Mouse (Mus musculus): Measurements from ENCODE around the gene Mpp5. TPM values are rescaled to one million over a fixed set of nuclear protein-coding genes. Genes with fewer than 3 reads are reported as not detected.
A peak's percentile ranks its signal among the peaks of the same experiment; 100 is the strongest.

The Mpp5 gene
- total RNA-seq, 2 experiments from 2014 or later: 19.9 to 20.5 TPM

DNA sequence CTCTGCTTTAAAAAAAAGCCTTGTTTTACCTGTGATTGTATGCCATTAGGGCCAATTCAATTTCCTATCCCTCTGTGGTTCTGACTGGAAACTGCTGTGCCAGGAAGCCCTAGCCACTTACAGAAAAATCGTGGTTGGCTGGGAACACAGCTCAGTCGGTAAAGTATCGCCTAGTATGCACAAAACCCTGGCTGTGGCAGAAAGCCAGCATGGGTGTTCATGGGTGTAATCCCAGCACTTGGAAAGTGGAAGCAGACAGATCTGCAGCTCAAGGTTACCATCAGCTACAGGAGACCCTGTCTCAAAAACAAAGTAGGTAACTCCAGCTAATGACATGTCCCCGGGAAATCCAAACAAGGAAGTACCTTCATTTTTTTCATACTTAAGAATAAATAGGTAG, 91.2 kb downstream of the Mpp5 start:
- no peak for DNase-seq
- intact Hi-C loops (cut with DNase I): no loop called here

DNA sequence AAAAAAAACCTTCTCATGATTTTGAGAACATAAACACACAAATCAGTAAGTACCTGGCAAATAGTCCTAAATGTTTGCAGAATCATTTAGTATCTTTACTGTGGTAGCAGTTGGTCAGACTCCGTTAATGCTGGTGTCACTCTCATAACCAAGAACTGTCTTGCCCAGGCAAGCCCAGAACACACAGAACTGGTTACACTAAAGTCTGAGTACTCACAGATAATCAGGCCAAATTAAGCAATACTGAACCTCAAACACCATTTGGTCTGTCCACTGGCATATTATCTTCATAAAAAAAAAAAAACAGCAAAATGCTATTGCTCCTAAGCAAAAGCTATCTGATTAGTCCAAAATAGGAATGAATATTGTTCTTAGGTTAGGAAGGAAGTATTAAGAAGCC, 93.7 kb downstream of the Mpp5 start:
- no peak for DNase-seq
- intact Hi-C loops (cut with DNase I): no loop called here

- no peak for DNase-seq
- intact Hi-C loops (cut with DNase I): no loop called here
Measured at GRCm38 (mm10) chr12:78848246-78848645, 99.5 kb downstream of the Mpp5 start.

DNA sequence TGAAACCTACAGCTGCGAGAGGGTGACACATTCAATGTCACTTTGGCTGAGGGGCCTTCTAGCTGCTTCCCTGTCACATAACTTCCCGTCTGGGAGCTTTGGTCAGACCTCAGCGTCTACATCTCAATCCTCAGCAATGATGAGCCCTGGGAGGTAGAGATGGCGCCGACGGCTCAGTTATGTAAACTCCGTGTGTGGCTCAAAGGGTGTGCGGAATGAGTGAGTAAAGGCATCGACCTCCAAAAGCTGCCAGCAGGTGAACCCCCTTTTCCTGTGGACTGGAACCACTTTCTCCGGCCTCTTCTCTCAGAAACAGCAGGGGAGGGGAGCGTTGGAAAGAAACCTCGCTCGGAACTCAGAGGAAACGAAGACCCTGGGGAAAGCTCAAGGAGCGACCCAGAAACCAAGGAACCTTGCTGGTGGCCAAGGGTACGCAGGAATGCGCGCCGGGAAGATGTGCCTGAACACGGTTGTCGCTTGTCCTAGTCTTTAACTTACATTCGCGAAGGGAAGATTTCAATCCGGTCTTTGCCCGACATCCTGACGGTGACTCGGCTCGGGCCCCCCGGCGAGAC, 112.3 kb downstream of the Mpp5 start:
- intact Hi-C loops (cut with DNase I): loop anchor here (2.0 to 10.0 kb wide), 4 partner anchors 112 to 1784 kb away; partner anchors contain the start of genes Erh, Gphn, Mpp5 and Slc39a9
- no peak for DNase-seq

DNA sequence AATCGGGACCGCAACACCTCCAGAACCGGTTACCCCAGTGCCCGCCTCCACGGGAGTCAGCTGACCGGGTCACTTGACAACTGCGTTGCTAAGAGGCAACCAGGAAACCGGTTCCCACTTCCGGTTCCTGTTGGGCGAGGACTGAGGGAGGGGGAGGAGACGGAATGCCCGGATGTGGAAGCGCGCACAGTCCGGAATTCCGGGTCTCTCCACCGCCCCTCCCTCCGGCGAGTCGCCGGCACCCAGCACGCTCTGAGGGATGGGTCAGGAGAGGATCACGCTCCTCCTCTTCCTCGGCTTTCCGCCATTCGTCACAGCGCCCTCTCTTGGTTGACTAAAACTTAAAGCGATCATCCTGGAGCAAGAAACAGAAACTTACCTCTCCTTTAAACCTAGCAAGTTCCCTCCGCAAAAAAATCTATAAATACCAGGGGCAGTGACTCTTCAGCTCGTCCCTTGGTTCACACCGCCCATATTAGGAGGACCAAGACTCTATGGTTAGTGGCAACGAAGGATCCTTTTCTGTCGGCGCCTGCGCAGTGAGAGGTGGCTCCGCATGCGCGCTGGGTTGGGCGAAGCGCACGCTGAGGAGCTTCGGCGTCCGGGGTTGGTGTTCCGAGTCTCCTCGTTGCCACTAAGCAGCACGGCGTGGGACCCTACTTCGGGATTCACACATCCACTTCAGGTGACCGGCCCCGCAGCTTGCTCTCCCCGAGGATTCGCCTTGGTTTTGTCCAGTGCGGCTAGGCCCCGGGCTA, 113.0 kb downstream of the Mpp5 start, which contains the start of the genes Atp6v1d and Eif2s1:
Atp6v1d (minus strand) TSS at position 143 of the 758 bp plus-strand sequence.
Eif2s1 (plus strand) TSS at position 324 of the 758 bp plus-strand sequence.
- peak; percentile 96 to 97 for DNase-seq
- intact Hi-C loops (cut with DNase I): loop anchor here (2.0 to 10.0 kb wide), 4 partner anchors 113 to 1783 kb away; partner anchors contain the start of genes Erh, Gphn, Mpp5 and Slc39a9

- intact Hi-C loops (cut with DNase I): loop anchor here (5.0 to 10.0 kb wide), 3 partner anchors 230 to 1783 kb away; partner anchors contain the start of genes Erh, Gphn and Slc39a9
Measured at GRCm38 (mm10) chr12:78862254-78862730, 113.6 kb downstream of the Mpp5 start.

DNA sequence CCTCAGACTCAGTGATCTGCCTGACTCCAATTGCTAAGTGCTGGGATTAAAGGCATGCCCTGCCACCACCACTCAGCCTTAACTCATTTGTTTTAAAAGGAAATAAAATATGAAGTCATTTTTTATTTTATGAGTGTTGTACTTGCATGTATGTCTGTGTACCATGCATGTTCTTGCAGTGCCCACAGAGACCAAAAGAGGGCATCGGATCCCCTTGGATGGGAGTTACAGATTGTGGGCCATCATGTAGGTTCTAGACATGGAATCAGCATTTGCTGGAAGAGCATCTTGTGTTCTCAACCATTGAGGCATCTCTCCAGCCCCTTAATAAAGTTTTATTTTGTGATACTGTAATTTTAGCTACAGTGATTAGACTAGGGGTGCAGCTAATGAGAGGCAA, 116.7 kb downstream of the Mpp5 start:
- intact Hi-C loops (cut with DNase I): loop anchor here (10.0 kb wide), 1 partner anchor 1779 kb away; the partner anchor contains the start of genes Erh and Slc39a9
- peak in 1 of 2 experiments; percentile 16 for DNase-seq

More at GRCm38 (mm10) chr12:78862254-78862730, 113.6 kb downstream of the Mpp5 start:
- DNase-seq: no peak

DNA sequence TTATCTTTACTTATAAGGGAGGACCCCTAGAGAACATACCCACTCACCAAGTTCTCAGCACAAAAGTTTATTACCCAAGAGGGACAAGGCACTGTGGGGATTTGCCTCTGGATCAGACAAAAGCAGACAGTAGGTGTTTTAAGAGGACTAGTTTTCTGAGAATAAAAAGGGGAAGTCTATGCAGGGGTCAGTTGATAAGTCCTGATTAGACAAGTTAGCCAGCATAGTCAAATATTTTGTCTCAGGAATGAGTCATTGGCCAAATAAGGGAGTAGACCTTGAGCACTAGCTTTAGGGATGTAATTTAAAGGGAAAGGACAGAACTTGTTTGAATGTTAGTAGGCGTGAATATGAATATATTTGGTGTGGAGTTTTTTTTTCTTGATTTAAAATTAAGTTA, 119.4 kb downstream of the Mpp5 start:
- intact Hi-C loops (cut with DNase I): loop anchor here (10.0 kb wide), 1 partner anchor 1777 kb away; the partner anchor contains the start of genes Erh and Slc39a9
- DNase-seq: no peak

- DNase-seq: no peak
- intact Hi-C loops (cut with DNase I): no loop called here
Measured at GRCm38 (mm10) chr12:78874581-78874980, 125.9 kb downstream of the Mpp5 start.

DNA sequence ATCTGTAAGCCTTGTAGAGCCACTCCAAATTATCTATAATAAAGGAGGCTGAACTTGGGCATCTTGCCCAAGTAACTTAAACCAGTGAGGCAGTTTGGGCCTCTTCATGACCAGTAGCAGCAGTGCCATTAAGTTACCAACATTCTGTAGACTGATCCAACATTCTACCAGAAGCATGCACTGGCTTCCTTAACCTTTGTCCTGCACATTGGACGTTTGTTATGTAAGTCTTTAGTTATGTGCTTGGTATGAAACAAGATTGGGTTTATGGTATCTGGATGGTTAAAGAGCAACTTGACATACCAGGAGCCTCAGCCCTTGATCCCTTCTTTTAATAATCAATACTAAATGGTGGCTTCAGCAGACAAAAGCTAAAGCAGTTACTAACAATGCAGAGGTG, 141.4 kb downstream of the Mpp5 start:
- no peak for DNase-seq
- intact Hi-C loops (cut with DNase I): no loop called here

Other genes starting within 250 kb of the Mpp5 start
- gene Fam71d, start 57.4 kb upstream of the Mpp5 start, total RNA-seq (2021): under 1 TPM in 1 of 2 experiments, not detected in 1; 0.17 TPM
- 10 to 100 TPM; 81.1 to 83.5 TPM for gene Atp6v1d, start 112.7 kb downstream of the Mpp5 start, total RNA-seq (2021)
- gene Eif2s1, start 112.9 kb downstream of the Mpp5 start, total RNA-seq (2021): 10 to 100 TPM; 52.1 to 59.3 TPM
- gene Plek2, start 158.1 kb downstream of the Mpp5 start, total RNA-seq (2021): under 1 TPM; 0.36 to 0.60 TPM

All from heart, postnatal 36 days (tissue).